Mouse (Mus musculus): ENCODE results near the gene Rfc5.
"Not testable (repeated sequence)": the region's sequence is repeated elsewhere in the genome, so short reads cannot be mapped to it uniquely, and the experiment has no call there.

Gene Rfc5

GRCm38 (mm10) chr5:117348279-117348678, 40.6 kb downstream of the Rfc5 start:
- peak in 1 of 2 experiments; percentile 23 for DNase-seq (ENCODE audit: low spot score in 2 of 2)

- DNase-seq (ENCODE audit: low spot score in 2 of 2): no peak
These were observed 41.0 kb downstream of the Rfc5 start for GRCm38 (mm10) chr5:117347838-117348237.

- DNase-seq (ENCODE audit: low spot score in 2 of 2): no peak
These were observed 41.8 kb downstream of the Rfc5 start for GRCm38 (mm10) chr5:117347011-117347410.

- no peak for DNase-seq (ENCODE audit: low spot score in 2 of 2)
These were observed 42.6 kb downstream of the Rfc5 start for GRCm38 (mm10) chr5:117346281-117346680.

GRCm38 (mm10) chr5:117345432-117345976, 43.3 kb downstream of the Rfc5 start:
- DNase-seq (ENCODE audit: low spot score in 2 of 2): no peak

- DNase-seq (ENCODE audit: low spot score in 2 of 2): not testable (repeated sequence)
These were observed 44.4 kb downstream of the Rfc5 start for GRCm38 (mm10) chr5:117344496-117344895.

GRCm38 (mm10) chr5:117341896-117342295, 47.0 kb downstream of the Rfc5 start:
- DNase-seq (ENCODE audit: low spot score in 2 of 2): no peak

GRCm38 (mm10) chr5:117340081-117340480, 48.8 kb downstream of the Rfc5 start:
- DNase-seq (ENCODE audit: low spot score in 2 of 2): no peak

- no peak for DNase-seq (ENCODE audit: low spot score in 2 of 2)
These were observed 50.3 kb downstream of the Rfc5 start for GRCm38 (mm10) chr5:117338503-117338902.

GRCm38 (mm10) chr5:117337999-117338398, 50.8 kb downstream of the Rfc5 start:
- no peak for DNase-seq (ENCODE audit: low spot score in 2 of 2)

GRCm38 (mm10) chr5:117330457-117330856, 58.4 kb downstream of the Rfc5 start:
- DNase-seq (ENCODE audit: low spot score in 2 of 2): no peak

All from spleen, postnatal 36 days (tissue).